Mouse (Mus musculus): Measurements from ENCODE around the gene Ube4a. TPM values are rescaled to one million over a fixed set of nuclear protein-coding genes. Genes with fewer than 3 reads are reported as not detected.

Ube4a gene
- total RNA-seq, 2 experiments from 2014 or later = 96.1 to 101 TPM

GRCm38 (mm10) chr9:44880309-44881081, 84.9 kb downstream of the Ube4a start:
- DNase-seq (ENCODE audit: extremely low spot score in 1 of 2, low spot score in 2 of 2) = peak in 1 of 2 experiments; percentile 66
- intact Hi-C loops (cut with DNase I) = loop anchor here (2.0 kb wide), 1 partner anchor 44 kb away; no protein-coding TSS in a partner anchor

- intact Hi-C loops (cut with DNase I) = loop anchor here (2.0 kb wide), 1 partner anchor 43 kb away; no protein-coding TSS in a partner anchor
- DNase-seq (ENCODE audit: extremely low spot score in 1 of 2, low spot score in 2 of 2) = peak in 1 of 2 experiments; percentile 44
Measured at GRCm38 (mm10) chr9:44879694-44880271, 85.6 kb downstream of the Ube4a start.

GRCm38 (mm10) chr9:44878776-44879500, 86.5 kb downstream of the Ube4a start:
- intact Hi-C loops (cut with DNase I) = no loop called here
- no peak for DNase-seq (ENCODE audit: extremely low spot score in 1 of 2, low spot score in 2 of 2)

- no peak for DNase-seq (ENCODE audit: extremely low spot score in 1 of 2, low spot score in 2 of 2)
- intact Hi-C loops (cut with DNase I) = no loop called here
Measured at GRCm38 (mm10) chr9:44877686-44878085, 87.7 kb downstream of the Ube4a start.

GRCm38 (mm10) chr9:44875476-44875875, 89.9 kb downstream of the Ube4a start:
- DNase-seq (ENCODE audit: extremely low spot score in 1 of 2, low spot score in 2 of 2) = no peak
- intact Hi-C loops (cut with DNase I) = no loop called here

- intact Hi-C loops (cut with DNase I) = no loop called here
- DNase-seq (ENCODE audit: extremely low spot score in 1 of 2, low spot score in 2 of 2) = no peak
Measured at GRCm38 (mm10) chr9:44874198-44874597, 91.2 kb downstream of the Ube4a start.

- DNase-seq (ENCODE audit: extremely low spot score in 1 of 2, low spot score in 2 of 2) = no peak
- intact Hi-C loops (cut with DNase I) = no loop called here
Measured at GRCm38 (mm10) chr9:44873665-44874064, 91.7 kb downstream of the Ube4a start.

Other genes with a start within 250 kb of the Ube4a start
- gene Phldb1, start 230.4 kb downstream of the Ube4a start, total RNA-seq (2021) = 10 to 100 TPM; 82.6 to 89.0 TPM
- gene Arcn1, start 197.8 kb downstream of the Ube4a start, total RNA-seq (2021) = 100 to 1,000 TPM; 103 to 113 TPM
- 10 to 100 TPM; 75.4 to 78.2 TPM for gene Ift46, start 197.7 kb downstream of the Ube4a start, total RNA-seq (2021)
- 10 to 100 TPM; 31.3 to 31.6 TPM for gene Tmem25, start 166.3 kb downstream of the Ube4a start, total RNA-seq (2021)
- 1 to 10 TPM; 1.2 to 1.4 TPM for gene Ttc36, start 162.5 kb downstream of the Ube4a start, total RNA-seq (2021)
- gene Kmt2a, start 84.3 kb downstream of the Ube4a start, total RNA-seq (2021) = 10 to 100 TPM; 43.2 to 49.7 TPM
- gene Atp5l, start 44.9 kb downstream of the Ube4a start, total RNA-seq (2021) = 100 to 1,000 TPM; 377 to 378 TPM
- gene Cd3g, start 14.8 kb upstream of the Ube4a start, total RNA-seq (2021) = not detected
- not detected for gene Cd3d, start 16.2 kb upstream of the Ube4a start, total RNA-seq (2021)
- not detected for gene Cd3e, start 44.0 kb upstream of the Ube4a start, total RNA-seq (2021)
- gene Mpzl2, start 74.2 kb upstream of the Ube4a start, total RNA-seq (2021) = 1 to 10 TPM in 1 of 2 experiments, under 1 TPM in 1; 0.95 to 1.4 TPM
- gene Mpzl3, start 89.6 kb upstream of the Ube4a start, total RNA-seq (2021) = 1 to 10 TPM; 3.1 to 4.5 TPM
- gene Jaml, start 113.6 kb upstream of the Ube4a start, total RNA-seq (2021) = 1 to 10 TPM in 1 of 2 experiments, under 1 TPM in 1; 0.88 to 1.1 TPM
- 10 to 100 TPM; 89.1 to 97.5 TPM for gene Scn2b, start 152.2 kb upstream of the Ube4a start, total RNA-seq (2021)
- 10 to 100 TPM in 1 of 2 experiments, 1 to 10 TPM in 1; 4.4 to 11.9 TPM for gene Scn4b, start 172.8 kb upstream of the Ube4a start, total RNA-seq (2021)
- gene BC049352, start 216.4 kb upstream of the Ube4a start, total RNA-seq (2021) = under 1 TPM in 1 of 2 experiments, not detected in 1; 0.32 TPM
- not detected for gene Tmprss4, start 238.5 kb upstream of the Ube4a start, total RNA-seq (2021)